Mouse (Mus musculus) cerebral cortex, adult 2 months (tissue): Measurements from ENCODE around the gene Rsph1.

ENCODE experiments used
- WGBS: fragments of 180-500 bp; shearing (Covaris S2); methylation state at CpG from one replicate; pipeline ENCODE4 v1.1.7; 2018; 5-methylcytosine and 5-hydroxymethylcytosine counted together

Rsph1 gene

DNA sequence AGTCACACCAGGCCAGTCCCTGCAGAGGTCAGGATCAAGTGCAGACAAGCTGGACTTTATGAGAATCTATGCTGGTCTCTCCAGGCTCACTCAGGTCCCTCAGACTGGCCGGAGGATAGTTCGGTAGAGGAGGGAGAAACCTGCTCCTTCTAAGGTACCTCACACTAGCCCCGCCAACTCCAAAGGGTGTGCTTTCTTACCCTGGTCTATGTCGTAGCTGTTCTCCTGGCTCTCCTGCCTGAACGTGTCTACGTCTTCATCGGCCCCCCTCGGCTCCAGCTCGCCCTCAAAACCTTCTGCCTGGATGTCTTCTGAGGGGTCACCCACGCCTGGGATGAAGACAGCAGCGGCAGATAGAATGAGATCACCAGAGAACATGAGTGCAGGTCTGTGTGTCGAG, 19.3 kb downstream of the Rsph1 start:
- WGBS, result 95% methylated on average over 12 of the region's 12 CpGs

DNA sequence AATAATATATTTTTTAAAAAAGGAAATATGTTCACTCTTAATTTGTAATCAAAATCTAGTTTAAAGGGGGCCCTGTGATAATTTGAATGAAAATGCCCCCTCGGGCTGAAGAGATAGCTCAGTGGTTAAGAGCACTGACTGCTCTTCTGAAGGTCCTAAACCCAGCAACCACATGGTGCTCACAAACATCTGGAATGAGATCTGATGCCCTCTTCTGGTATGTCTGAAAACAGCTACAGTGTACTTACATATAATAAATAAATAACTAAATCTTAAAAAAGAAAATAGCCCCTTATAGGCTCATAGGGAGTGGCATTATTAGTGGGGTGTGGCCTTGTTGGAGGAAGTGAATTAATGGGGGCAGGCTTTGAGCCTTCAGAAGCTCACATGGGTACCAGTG, 20.0 kb downstream of the Rsph1 start:
- 100% methylated on average over 1 of the region's 1 CpGs for WGBS

DNA sequence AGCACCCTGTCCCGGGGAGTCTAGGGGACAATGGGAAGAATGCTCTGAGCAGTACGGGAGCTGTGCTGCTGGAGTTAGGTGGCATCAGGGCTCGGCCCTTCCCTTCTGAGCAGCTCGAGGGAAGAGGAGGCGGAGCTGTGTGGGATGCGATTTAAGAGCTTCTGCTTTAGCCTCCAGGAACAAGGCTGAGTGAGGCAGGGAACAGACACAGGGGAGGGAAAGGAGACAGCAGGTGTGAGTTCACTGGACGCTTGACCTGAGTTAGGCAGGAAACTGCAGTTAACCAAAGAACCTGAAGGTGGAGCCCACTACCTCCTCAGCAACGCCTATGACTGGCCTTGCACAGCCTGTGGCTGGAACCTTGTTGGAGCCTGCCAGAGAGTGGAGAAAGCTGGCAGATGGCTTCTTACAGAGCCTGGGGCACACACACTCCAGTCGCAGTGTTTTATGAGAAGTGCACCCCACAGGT, 22.7 kb downstream of the Rsph1 start:
- 12% methylated on average over 9 of the region's 9 CpGs for WGBS

DNA sequence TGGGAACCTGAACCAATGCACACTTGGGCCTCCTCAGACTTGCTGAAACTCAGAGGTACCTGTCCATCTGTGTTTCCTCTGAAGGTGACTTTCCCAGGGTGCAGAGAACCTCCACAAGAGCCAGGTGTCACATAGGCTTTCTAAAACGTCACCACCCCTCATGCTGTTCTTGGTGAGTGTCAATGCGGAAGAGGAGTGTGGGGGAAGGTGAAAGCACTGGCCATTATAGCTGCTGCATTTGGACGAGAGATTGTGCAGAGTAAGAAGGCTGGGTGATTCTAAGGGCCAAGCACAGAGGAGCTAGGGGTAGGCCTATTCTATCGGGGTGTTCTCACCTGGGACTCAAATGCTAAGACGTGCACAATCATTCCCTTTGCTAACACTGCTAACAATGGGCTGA, 23.2 kb downstream of the Rsph1 start:
- 60% methylated on average over 5 of the region's 5 CpGs for WGBS

DNA sequence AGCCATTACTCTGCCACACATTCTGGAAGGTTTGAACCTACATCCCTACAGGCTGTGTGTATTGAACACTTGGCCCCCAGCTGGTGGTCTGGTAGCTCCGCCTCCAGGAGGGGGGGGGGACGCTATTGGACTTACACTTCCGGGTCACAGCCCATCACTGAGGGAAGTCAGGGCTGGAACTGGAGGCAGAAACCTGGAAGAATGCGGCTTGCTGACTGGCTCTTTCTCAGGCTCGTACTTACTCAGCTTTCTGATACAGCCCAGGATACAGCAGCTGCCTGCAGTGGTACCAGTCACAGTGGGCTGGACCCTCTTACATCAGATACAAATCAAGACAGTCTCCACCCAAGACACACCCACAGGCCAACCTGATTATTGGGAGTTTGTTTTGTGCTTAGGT, 30.0 kb downstream of the Rsph1 start:
- 48% methylated on average over 5 of the region's 5 CpGs for WGBS

DNA sequence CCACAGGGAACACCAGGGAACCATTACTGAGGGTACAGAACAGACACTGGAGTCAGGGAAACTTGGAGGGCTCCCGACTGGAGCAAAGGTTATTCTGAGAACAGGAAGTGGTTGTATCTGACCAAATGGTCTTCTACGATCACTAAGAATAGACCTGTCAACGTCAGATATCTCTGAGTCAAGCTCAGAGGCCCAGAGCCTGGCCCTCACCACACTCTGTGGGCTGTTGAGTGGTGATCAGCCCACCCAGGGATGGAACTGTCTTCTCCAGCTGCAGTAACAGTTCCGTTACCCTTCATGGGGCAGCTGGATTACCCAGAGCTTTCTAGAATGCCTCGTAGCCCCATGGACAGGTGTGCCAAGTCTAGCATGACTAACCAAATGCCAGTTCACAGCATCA, 31.9 kb downstream of the Rsph1 start:
- 83% methylated on average over 5 of the region's 5 CpGs for WGBS

DNA sequence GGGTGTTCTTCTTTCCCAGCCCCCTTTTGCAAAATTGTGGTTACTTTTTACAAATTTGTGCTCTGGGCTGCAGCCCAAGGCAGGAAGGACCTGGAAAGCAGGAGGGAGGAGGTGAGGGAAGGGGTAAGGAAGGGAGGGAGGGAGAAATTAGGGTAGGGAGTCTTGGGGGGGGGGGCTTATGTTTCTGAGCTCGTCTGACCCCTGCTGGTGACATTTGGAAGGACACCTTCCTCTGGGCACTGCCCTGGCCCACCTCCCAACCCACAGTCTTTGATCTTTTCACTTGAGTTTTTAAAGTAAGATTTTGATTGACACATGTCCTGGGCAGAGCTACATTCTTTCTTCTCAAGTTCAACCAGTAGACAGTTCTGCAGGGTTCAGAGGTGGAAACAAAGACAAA, 34.4 kb downstream of the Rsph1 start:
- WGBS, result 5% methylated on average over 1 of the region's 1 CpGs

DNA sequence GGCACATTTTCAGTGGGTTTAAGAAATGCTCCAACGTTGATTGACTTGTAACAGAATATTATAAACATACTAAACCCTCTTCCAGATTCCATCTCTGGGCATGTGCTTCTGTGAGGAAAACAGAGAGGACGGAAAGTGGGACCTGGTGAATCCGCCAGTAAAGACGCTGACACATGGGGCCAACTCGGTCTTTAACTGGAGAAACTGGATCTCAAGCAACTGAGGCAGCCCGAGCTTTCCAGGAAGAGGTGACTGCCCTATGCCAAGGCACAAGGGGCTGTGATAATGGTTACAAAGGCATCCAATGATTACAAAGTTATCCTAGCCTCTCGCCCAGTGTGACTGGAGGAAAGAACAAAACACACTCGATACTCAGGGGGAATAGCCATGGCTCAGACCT, 36.0 kb downstream of the Rsph1 start:
- 90% methylated on average over 8 of the region's 8 CpGs for WGBS

DNA sequence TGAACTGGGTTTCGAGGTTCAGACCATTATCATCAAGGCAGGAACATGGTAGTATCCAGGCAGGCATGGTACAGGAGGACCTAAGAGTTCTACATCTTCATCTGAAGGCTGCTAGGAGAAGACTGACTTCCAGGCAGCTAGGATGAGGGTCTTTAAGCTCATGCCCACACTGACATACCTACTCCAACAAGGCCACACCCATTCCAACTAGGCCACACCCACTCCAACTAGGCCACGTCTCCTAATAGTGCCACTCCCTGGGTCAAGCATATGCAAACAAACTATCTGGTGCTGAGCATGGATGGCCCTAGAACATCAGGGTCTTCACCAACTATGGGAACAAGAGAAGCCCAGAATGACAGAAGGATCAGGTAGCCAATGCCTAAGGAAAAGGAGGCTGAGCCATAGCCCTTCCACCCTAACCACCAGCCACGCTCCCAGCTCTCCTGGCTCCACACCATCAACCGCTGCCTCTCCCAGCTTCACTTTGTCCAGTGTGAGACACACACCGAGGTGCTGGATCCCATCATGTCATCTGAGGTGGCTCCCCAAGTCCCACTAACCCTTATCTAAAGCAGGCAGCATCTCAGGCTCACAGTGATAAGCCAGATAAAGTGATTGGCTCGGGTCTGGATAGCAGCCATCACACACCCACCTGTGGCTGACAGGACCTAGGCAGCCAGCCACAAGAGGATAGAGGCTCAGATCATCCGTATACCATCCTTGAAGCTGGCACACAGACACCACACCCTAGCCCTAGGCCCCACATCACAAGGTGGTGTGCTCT, 38.8 kb downstream of the Rsph1 start:
- 83% methylated on average over 7 of the region's 7 CpGs for WGBS

DNA sequence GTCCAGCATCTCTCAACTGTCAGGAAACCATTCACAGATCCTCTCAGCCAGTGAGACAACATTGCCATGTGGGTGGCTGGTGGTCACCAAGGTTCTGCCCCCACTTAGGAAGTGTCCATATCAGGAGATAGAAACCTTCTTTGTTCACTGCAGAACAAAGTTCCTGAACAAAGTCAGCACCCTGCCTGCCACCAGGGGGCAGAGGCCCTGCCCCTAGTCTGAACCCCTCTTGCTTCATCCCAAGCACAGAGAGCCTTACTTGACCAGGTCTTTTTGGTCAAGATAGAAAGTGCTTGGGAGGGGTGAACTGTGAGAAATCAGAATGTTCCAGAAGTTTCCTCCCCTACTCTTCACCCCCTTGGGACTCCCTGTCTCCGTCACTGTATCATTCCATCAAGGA, 41.3 kb downstream of the Rsph1 start:
- 94% methylated on average over 1 of the region's 1 CpGs for WGBS

DNA sequence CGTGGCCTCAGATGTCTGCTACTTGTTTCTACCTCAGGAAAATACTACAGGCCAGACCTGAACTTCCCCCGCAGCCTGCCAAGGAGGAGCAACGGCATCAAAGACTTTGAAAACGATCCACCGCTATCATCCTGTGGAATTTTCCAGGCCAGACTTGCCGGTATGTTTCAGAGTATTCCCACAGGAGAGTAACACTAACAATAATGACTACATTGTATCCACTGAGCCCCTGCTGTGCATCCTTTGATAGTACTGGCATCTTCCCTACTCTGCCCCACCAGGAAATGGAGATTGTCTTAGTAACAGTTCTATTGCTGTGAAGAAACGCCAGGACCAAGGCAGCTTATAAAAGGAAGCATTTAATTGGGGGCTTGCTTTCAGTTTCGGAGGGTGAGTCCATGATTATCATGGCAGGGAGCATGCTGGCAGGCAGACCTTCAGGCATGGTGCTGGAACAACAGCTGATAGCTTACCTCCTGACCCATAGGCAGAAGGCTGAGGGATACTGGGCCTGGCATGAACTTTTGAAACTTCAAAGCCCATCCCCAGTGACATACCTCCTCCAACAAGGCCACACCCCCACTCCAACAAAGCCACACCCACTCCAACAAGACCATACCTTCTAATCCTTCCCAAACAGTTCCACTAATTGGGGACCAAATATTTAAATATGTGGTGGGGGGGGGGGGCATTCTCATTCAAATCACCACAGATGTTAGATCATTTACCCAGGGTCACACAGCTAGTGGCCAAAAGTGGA, 44.8 kb downstream of the Rsph1 start:
- 43% methylated on average over 8 of the region's 8 CpGs for WGBS

DNA sequence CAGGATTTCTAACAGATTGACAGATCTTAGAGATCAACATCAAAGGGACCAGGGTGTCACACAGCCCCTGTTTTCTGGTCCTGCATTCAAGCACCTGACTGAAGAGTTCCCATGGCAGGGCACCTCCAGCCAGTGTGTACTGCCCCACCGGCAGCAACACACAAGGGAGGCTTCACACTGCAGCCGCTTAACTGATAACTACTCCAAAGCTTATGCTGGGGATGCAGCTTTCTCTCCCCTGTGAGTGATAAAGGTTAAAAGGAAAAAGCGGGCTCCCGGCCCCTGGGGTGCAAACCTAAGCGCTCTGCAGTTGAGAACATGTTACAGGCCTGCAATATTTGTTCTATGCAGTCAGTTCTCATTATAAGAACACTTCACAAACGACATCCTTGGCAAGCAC, 45.4 kb downstream of the Rsph1 start:
- WGBS, result 66% methylated on average over 6 of the region's 6 CpGs

DNA sequence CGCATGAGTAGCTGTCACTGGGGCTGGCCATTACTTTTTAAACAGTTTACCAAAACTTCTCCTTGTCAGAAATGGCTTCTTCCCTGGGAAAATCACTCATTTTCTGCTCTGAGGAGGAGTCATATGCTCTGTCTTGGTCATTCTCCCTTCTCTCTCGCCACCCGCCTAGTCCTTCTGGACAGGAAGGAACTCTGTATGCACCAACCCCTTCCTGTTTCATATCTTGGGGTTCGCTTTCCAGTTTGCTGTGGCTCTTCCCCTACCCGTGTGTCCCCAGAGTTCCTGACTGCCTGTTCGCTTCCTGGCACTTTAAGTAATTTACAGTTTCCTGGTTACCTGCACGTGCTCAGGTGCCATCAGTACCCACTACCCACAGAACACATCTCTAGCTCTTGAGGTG, 50.3 kb downstream of the Rsph1 start:
- 73% methylated on average over 7 of the region's 7 CpGs for WGBS

DNA sequence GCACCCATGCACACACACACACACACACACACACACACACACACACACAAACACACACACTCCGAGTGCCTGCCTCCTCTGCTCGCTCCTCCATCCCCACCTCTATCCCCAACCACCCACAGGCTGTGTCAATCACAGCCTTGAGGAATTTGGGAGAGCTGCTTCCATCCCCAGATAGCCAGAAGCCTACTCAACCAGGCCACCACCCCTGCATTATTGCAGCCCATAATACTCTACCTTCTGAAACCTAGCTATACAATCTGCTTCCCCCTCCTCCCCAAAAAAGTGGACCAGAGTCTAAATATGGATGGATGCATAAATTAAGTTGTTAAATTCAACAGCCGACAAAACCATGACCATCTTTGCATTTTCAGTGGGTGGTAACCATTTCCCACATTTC, 50.8 kb downstream of the Rsph1 start:
- 61% methylated on average over 3 of the region's 3 CpGs for WGBS

DNA sequence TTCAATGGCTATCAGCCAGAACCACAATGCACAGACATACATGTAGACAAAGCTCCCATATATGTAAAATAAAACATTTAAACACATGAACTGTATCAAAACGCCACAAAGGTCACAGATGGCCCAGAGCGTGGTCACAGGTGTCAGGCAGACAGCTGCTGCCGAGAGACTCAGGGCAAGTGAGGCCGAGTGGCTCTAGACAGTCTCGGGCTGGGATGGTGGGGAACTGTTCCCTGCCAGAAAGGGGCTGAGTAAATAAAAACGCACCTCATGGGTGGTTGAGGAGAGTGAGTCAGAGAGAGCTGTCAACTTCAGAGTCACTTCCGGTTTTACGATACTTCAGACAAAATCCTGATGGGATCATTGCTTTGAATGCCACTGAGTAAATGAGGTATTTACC, 52.6 kb downstream of the Rsph1 start:
- 83% methylated on average over 8 of the region's 8 CpGs for WGBS

DNA sequence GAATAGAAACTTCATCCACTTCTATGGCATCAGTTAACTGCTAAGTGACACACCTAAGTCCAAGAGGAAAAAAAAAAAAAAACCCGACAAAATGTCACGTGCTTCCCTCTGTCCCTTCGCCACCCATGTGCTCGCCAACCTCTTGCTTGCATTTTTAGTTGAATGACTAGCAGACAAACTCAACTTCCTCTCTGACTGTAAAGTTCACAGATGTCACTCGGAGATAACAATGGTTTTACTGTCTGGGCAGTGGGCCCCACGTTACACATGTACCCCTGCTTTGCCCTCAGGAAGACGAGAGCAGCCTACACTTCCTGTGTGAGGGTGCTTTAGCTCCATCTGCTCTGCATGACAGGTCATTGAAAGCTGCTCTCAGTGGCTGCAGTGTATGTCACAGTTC, 53.3 kb downstream of the Rsph1 start:
- WGBS, result 73% methylated on average over 7 of the region's 7 CpGs

DNA sequence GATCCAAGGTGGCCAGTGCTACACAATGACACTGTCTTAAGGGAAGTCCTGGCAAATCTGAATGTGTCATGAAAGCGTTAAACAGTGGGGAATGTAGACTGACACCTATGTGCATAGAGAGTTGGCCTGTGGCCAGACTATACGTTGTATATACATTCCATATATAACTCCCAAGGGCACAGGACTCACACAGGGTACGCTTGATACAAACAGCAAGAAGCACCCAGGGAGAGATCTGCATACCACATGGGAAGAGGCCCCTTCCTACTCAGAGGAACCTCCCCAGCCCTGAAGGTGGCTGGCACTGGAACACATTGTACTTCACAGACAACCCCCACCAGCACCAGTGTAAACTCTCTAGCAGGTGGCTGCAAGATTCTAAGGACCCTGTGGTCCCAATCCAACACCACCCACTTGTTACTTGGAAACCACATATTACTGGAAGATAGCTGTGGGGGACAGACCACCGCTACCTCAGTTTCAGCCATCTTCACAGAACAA, 54.3 kb downstream of the Rsph1 start:
- 71% methylated on average over 4 of the region's 4 CpGs for WGBS

DNA sequence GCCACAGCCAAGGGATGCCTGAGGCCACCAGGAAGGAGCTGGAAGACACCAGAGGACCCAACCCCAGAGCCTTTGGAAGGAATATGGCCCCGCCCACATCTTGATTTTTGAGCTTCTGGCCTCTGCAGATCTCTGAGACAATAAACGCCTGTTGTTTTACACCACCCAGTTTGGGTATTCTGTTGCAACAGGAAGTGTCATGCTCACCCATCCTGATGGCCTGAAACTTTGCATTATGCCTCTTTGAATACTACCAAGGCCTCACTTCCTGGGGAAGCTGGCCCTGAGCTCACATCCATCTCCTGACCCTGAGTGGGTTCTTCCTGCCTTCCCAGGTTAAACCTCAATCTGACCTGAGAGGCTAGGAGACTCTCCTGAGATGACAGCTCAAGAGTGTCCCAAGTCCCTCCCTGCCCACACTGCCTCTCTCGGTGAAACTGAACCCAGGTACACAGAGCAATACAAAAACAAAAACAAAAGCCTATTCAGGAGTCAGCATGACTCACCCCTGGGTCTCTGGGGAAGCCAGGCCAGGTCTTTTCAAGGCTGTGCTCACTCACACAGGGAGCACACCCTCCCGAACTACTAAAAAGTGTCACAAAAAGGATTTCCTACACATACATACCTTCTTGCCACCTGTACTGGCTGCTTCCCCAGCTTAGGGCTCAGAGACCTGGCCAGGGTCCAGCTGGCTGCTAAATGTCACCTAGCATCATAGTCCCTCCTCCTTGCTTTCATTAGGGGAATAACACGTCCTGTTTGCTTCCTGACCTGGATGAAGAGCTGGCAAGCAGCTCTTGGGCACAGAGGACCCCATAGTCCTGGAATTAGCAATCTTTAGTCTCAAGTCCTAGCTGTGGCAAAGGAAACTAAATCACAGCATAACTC, 60.9 kb downstream of the Rsph1 start:
- 73% methylated on average over 5 of the region's 5 CpGs for WGBS

DNA sequence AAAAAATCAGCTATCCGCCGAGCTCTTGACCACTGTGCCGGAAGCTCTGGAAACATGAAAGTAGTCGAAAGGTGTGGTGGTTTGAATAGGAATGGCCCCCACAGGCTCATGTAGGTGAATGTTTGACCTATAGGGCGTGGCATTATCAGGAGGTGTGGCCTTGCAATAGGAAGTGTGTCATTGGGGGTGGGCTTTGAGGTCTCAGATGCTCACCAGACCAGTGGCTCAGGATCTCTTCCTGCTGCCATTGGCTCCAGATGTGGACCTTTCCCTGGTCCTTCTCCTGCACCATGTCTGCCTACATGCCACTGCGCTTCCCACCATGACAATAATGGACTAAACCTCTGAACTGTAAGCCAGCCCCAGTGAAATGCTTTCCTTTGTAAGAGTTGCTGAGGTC, 65.3 kb downstream of the Rsph1 start:
- 95% methylated on average over 6 of the region's 6 CpGs for WGBS

DNA sequence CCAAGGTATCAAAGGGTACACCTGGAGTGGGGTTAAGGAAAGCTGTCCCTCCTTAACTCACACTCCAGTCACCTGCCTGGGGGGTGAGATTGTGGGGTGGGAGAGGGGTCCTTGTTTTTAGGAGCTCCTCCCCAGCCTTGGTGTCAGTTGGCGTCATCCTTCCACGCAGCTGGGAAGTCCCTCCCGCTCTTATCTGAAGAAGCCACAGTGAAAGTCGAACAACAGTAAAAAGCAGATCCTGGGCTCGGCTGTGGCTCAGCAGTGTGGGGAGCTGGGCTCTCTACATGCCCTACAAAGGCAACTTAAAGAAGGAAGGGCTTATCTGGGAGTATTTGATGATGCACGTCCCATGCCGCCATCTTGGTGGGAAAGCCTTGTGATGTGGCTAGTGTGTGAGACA, 66.9 kb downstream of the Rsph1 start:
- WGBS, result 92% methylated on average over 7 of the region's 7 CpGs

DNA sequence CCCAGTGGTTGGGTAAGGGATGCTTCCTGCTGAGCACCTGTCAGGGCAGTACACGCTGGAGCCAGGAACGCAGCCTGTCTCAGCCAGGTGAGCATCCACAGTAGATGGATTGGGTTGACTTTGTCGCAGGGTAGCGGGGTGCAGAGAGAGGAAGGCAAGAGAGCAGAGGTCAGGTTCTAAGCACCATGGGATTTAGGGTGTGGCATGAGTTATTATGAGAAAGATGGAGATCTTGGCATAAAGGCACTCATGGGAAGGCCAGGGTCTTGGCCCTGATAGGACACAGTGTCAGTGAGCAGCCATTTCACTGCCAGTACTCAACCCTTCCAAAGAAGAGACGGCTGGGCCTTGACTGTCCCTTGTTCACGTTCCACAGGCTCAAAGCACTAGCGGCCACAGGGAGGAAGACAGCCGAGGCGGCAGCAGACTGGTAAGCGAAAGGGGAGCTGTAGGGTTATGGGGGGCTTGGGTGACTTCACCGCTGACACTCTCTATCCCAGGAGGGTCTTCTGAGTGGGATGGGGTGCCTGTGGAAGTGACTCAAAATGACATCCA, 67.7 kb downstream of the Rsph1 start:
- 97% methylated on average over 11 of the region's 11 CpGs for WGBS

DNA sequence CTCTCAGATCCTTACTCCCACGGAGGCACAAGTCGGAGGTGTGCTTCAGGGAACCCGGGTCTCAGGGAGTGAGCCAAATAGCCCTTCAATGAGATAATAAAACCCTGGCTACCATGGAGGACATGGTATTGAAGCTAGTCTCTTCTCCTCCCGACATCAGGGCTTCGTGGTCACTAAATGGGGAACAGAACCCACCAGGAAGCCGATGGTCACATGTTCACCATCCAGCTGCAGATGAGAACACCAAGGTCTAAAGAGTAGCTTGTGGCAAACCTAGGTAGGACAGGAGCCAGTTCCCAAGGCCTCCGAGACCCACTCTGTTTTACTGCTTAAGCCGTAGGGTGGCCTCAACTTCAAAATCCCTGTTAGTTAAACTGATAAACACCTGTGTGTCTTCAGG, 68.5 kb downstream of the Rsph1 start:
- WGBS, result 90% methylated on average over 8 of the region's 8 CpGs
